Mouse (Mus musculus): ENCODE data around the gene Gjc2.

- peak; percentile 71 for TF ChIP-seq CTCF (IDR thresholded peaks at IDR 0.05; ENCODE audit: low read depth)
- TF ChIP-seq EP300 (optimal IDR thresholded peaks at IDR 0.05) = no peak
These were observed 36.1 kb upstream of the Gjc2 start for GRCm38 (mm10) chr11:59219064-59219463.
